Mouse (Mus musculus): ENCODE data around the gene Gm960. TPM values are rescaled to one million over a fixed set of nuclear protein-coding genes. Genes with fewer than 3 reads are reported as not detected.

Gene Gm960
- polyA plus RNA-seq (2015; fragmentation: Nextera tagmentation; extraction: Ambion mirVana) = 2.2 and 3.1 TPM in 2 replicates

GRCm38 (mm10) chr19:4698205-4698677 lies at the start of gene Gm960:
Gene Gm960, minus strand, starts transcription at chr19:4698668.
- ATAC-seq (ENCODE audit: borderline replicate concordance, extremely low read depth, low FRiP score, low TSS enrichment) = peak; percentile 74
- peaks cover 43% of the 10 kb centered on the region for H3K27me3 ChIP-seq

GRCm38 (mm10) chr19:4747631-4748312 lies 49.3 kb upstream of the Gm960 start:
- Histone ChIP-seq H3K9me3 (no peaks in the 10 kb centered on the region), H3K27me3 (no peaks in the 10 kb centered on the region), H3K36me3 (no peaks in the 10 kb centered on the region), H3K4me2 (no peak overlapping the region), H3K4me1 (0 out of 2 replicates have a peak, but pooled peaks cover 3% of the 10 kb centered on the region), H3K27ac (no peak overlapping the region), H3K9ac (no peak overlapping the region), H3K4me3 (no peak overlapping the region)
- 84% methylated on average over 9 of the region's 9 CpGs for WGBS
- ATAC-seq (ENCODE audit: borderline replicate concordance, extremely low read depth, low FRiP score, low TSS enrichment) = no peak

More at GRCm38 (mm10) chr19:4698205-4698677, at the start of gene Gm960:
- H3K36me3 ChIP-seq = no peaks in the 10 kb centered on the region
- peak within 1 kb of the TSS; percentile 57 for H3K4me3 ChIP-seq
- no peak within 1 kb of the TSS for H3K27ac ChIP-seq
- H3K4me2 ChIP-seq = peak within 1 kb of the TSS; percentile 97
- WGBS = under 1% methylated on average over 34 of the region's 40 CpGs
- peaks cover 14% of the 10 kb centered on the region; the same call in 1 of the 2 replicates for H3K4me1 ChIP-seq
- H3K9me3 ChIP-seq = no peaks in the 10 kb centered on the region
- H3K9ac ChIP-seq = peak within 1 kb of the TSS; percentile 46

- Histone ChIP-seq H3K27me3 (no peaks in the 10 kb centered on the region), H3K4me1 (0 out of 2 replicates have a peak, but pooled peaks cover 3% of the 10 kb centered on the region), H3K27ac (no peak overlapping the region), H3K36me3 (no peaks in the 10 kb centered on the region), H3K4me2 (no peak overlapping the region), H3K4me3 (no peak overlapping the region), H3K9me3 (no peaks in the 10 kb centered on the region), H3K9ac (no peak overlapping the region)
- peak; percentile 11; the same call in 1 of the 2 replicates for ATAC-seq (ENCODE audit: borderline replicate concordance, extremely low read depth, low FRiP score, low TSS enrichment)
- 77% methylated on average over 14 of the region's 14 CpGs for WGBS
These were observed 48.1 kb upstream of the Gm960 start for GRCm38 (mm10) chr19:4746611-4747010.

GRCm38 (mm10) chr19:4745681-4746080 lies 47.2 kb upstream of the Gm960 start:
- no peaks in the 10 kb centered on the region for H3K36me3 ChIP-seq
- no peak overlapping the region for H3K4me2 ChIP-seq
- H3K4me3 ChIP-seq = no peak overlapping the region
- WGBS = 92% methylated on average over 10 of the region's 10 CpGs
- no peaks in the 10 kb centered on the region for H3K27me3 ChIP-seq
- H3K4me1 ChIP-seq = 0 out of 2 replicates have a peak, but pooled peaks cover 3% of the 10 kb centered on the region
- no peak overlapping the region for H3K9ac ChIP-seq
- H3K9me3 ChIP-seq = no peaks in the 10 kb centered on the region
- ATAC-seq (ENCODE audit: borderline replicate concordance, extremely low read depth, low FRiP score, low TSS enrichment) = no peak
- no peak overlapping the region for H3K27ac ChIP-seq

GRCm38 (mm10) chr19:4745057-4745456 lies 46.6 kb upstream of the Gm960 start:
- H3K27me3 ChIP-seq = no peaks in the 10 kb centered on the region

GRCm38 (mm10) chr19:4744026-4744425 lies 45.6 kb upstream of the Gm960 start:
- H3K4me2 ChIP-seq = no peak overlapping the region
- no peak overlapping the region for H3K27ac ChIP-seq
- H3K4me1 ChIP-seq = 0 out of 2 replicates have a peak, but pooled peaks cover 3% of the 10 kb centered on the region
- no peak overlapping the region for H3K9ac ChIP-seq
- no peaks in the 10 kb centered on the region for H3K27me3 ChIP-seq
- H3K36me3 ChIP-seq = no peaks in the 10 kb centered on the region
- H3K9me3 ChIP-seq = no peaks in the 10 kb centered on the region
- H3K4me3 ChIP-seq = no peak overlapping the region
- no peak for ATAC-seq (ENCODE audit: borderline replicate concordance, extremely low read depth, low FRiP score, low TSS enrichment)
- 75% methylated on average over 14 of the region's 14 CpGs for WGBS

More at GRCm38 (mm10) chr19:4745057-4745456, 46.6 kb upstream of the Gm960 start:
- H3K4me3 ChIP-seq = no peak overlapping the region
- no peak overlapping the region for H3K27ac ChIP-seq
- WGBS = 41% methylated on average over 9 of the region's 9 CpGs
- H3K9ac ChIP-seq = no peak overlapping the region
- no peak overlapping the region for H3K4me2 ChIP-seq
- H3K9me3 ChIP-seq = no peaks in the 10 kb centered on the region
- ATAC-seq (ENCODE audit: borderline replicate concordance, extremely low read depth, low FRiP score, low TSS enrichment) = no peak
- 0 out of 2 replicates have a peak, but pooled peaks cover 3% of the 10 kb centered on the region for H3K4me1 ChIP-seq
- H3K36me3 ChIP-seq = no peaks in the 10 kb centered on the region

GRCm38 (mm10) chr19:4743524-4743923 lies 45.1 kb upstream of the Gm960 start:
- Histone ChIP-seq H3K4me1 (0 out of 2 replicates have a peak, but pooled peaks cover 3% of the 10 kb centered on the region), H3K27me3 (no peaks in the 10 kb centered on the region), H3K27ac (no peak overlapping the region), H3K4me2 (no peak overlapping the region), H3K9me3 (no peaks in the 10 kb centered on the region), H3K9ac (no peak overlapping the region), H3K36me3 (no peaks in the 10 kb centered on the region), H3K4me3 (no peak overlapping the region)
- ATAC-seq (ENCODE audit: borderline replicate concordance, extremely low read depth, low FRiP score, low TSS enrichment) = no peak
- 42% methylated on average over 5 of the region's 5 CpGs for WGBS

GRCm38 (mm10) chr19:4742229-4742628 lies 43.8 kb upstream of the Gm960 start:
- H3K9me3 ChIP-seq = no peaks in the 10 kb centered on the region
- no peak overlapping the region for H3K4me3 ChIP-seq
- H3K4me2 ChIP-seq = no peak overlapping the region
- no peaks in the 10 kb centered on the region for H3K36me3 ChIP-seq
- H3K27me3 ChIP-seq = no peaks in the 10 kb centered on the region
- H3K4me1 ChIP-seq = 0 out of 2 replicates have a peak, but pooled peaks cover 3% of the 10 kb centered on the region
- H3K27ac ChIP-seq = no peak overlapping the region
- H3K9ac ChIP-seq = no peak overlapping the region
- 80% methylated on average over 6 of the region's 6 CpGs for WGBS
- no peak for ATAC-seq (ENCODE audit: borderline replicate concordance, extremely low read depth, low FRiP score, low TSS enrichment)

GRCm38 (mm10) chr19:4741482-4741881 lies 43.0 kb upstream of the Gm960 start:
- ATAC-seq (ENCODE audit: borderline replicate concordance, extremely low read depth, low FRiP score, low TSS enrichment) = no peak

GRCm38 (mm10) chr19:4739762-4740161 lies 41.3 kb upstream of the Gm960 start:
- H3K27me3 ChIP-seq = no peaks in the 10 kb centered on the region

More at GRCm38 (mm10) chr19:4741482-4741881, 43.0 kb upstream of the Gm960 start:
- H3K4me1 ChIP-seq = 0 out of 2 replicates have a peak, but pooled peaks cover 3% of the 10 kb centered on the region
- H3K4me2 ChIP-seq = no peak overlapping the region
- no peaks in the 10 kb centered on the region for H3K36me3 ChIP-seq
- no peak overlapping the region for H3K4me3 ChIP-seq
- H3K9ac ChIP-seq = no peak overlapping the region
- H3K27me3 ChIP-seq = no peaks in the 10 kb centered on the region
- no peak overlapping the region for H3K27ac ChIP-seq
- H3K9me3 ChIP-seq = no peaks in the 10 kb centered on the region
- 72% methylated on average over 10 of the region's 10 CpGs for WGBS

GRCm38 (mm10) chr19:4739053-4739452 lies 40.6 kb upstream of the Gm960 start:
- H3K9me3 ChIP-seq = no peaks in the 10 kb centered on the region
- no peak for ATAC-seq (ENCODE audit: borderline replicate concordance, extremely low read depth, low FRiP score, low TSS enrichment)
- no peak overlapping the region for H3K4me3 ChIP-seq
- WGBS = 89% methylated on average over 11 of the region's 11 CpGs
- no peak overlapping the region for H3K27ac ChIP-seq
- H3K4me1 ChIP-seq = no peaks in the 10 kb centered on the region
- H3K27me3 ChIP-seq = no peaks in the 10 kb centered on the region
- H3K36me3 ChIP-seq = no peaks in the 10 kb centered on the region
- no peak overlapping the region for H3K4me2 ChIP-seq
- no peak overlapping the region for H3K9ac ChIP-seq

More at GRCm38 (mm10) chr19:4739762-4740161, 41.3 kb upstream of the Gm960 start:
- Histone ChIP-seq H3K4me2 (no peak overlapping the region), H3K9ac (no peak overlapping the region), H3K27ac (no peak overlapping the region), H3K4me3 (no peak overlapping the region), H3K36me3 (no peaks in the 10 kb centered on the region), H3K4me1 (no peaks in the 10 kb centered on the region), H3K9me3 (no peaks in the 10 kb centered on the region)
- ATAC-seq (ENCODE audit: borderline replicate concordance, extremely low read depth, low FRiP score, low TSS enrichment) = no peak
- WGBS = 89% methylated on average over 5 of the region's 5 CpGs

- no peak overlapping the region for H3K9ac ChIP-seq
- no peak overlapping the region for H3K27ac ChIP-seq
- H3K9me3 ChIP-seq = no peaks in the 10 kb centered on the region
- WGBS = 72% methylated on average over 13 of the region's 13 CpGs
- H3K36me3 ChIP-seq = no peaks in the 10 kb centered on the region
- no peaks in the 10 kb centered on the region for H3K27me3 ChIP-seq
- no peaks in the 10 kb centered on the region for H3K4me1 ChIP-seq
- no peak overlapping the region for H3K4me2 ChIP-seq
- no peak overlapping the region for H3K4me3 ChIP-seq
- ATAC-seq (ENCODE audit: borderline replicate concordance, extremely low read depth, low FRiP score, low TSS enrichment) = no peak
These were observed 39.4 kb upstream of the Gm960 start for GRCm38 (mm10) chr19:4737866-4738265.
